Mouse (Mus musculus) olfactory bulb, adult 2 months (tissue): ENCODE measurements at regions not wholly inside any gene's neighbourhood (a gene's known extent, or its start where the extent isn't known, plus 50 kb on each side); places are given as distances from the start of the nearest gene placed in this dataset.

Experiments used
- CTCF ChIP-seq: fragments of 200-500 bp; IDR thresholded peaks from 2 replicates; pipeline ENCODE4 v1.5.1; 2012; ENCODE audit warnings: low read depth, mild to moderate bottlenecking, low read length, moderate library complexity; ENCODE audit not compliant: insufficient read depth
- POLR2A ChIP-seq: fragments of 200-500 bp; IDR thresholded peaks from 2 replicates; pipeline ENCODE4 v1.6.1; 2012; ENCODE audit warnings: mild to moderate bottlenecking, low read depth, low read length, moderate library complexity; ENCODE audit not compliant: insufficient read depth

DNA sequence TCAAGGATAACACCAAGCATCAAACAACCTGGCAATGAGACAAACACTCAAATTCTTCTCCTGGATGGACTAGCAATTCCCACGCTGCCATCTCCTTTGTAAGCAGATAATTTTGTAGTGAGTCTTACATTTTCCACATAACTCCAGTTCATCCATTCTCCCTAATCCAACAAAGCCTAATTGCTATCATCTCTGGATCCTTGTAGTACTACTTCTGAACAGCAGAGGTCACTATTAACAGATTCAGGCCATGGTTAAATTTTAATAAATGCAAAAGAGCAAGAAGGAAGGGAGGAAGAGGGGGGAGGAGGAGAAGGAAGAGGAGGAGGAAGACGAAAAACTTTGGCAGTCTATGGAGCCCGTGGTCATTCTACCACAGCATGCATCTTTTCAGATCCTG, 414.4 kb downstream of the Nedd1 start:
- TF ChIP-seq POLR2A (no peak), CTCF (0 out of 2 replicates have a peak, but pooled peaks have one; percentile 13)
